Comparison of ENCODE assay signal across 20 mouse cellular contexts in the genomic region with DNA sequence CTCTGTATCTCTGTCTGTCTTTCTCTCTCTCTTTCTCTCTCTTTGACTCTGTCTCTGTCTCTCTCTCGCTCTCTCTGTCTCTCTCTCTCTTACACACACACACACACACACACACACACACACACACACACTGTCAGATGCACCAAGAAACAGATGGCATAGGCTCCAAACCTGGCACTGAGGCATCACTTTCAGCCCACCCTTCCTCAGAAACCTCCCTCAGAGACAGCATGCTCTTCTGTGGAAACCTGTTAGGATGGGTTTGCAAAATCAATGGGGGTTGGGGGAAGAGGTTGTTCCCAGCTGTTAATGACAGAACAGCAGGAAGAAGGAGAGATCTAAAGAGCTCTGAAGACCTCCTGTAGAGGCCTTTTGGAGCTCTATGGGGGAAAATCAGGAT. TPM values are rescaled to one million over a fixed set of nuclear protein-coding genes. Genes with fewer than 3 reads are reported as not detected.
DNase-seq lines count a peak whose midpoint lies in the region; ATAC-seq lines count a peak whose summit lies in the region.
"Had no signal": no experiment of that assay in that cellular context is flagged by ENCODE, and none has a peak within 500 bp of the region (broad histone marks: within the 10 kb centered on the region; RNA-seq: fewer than 3 reads in every experiment).

No protein-coding gene starts in this region.

- peak; percentile 17; the same call in 1 of the 2 replicates for ATAC-seq in hindbrain, embryonic 16.5 days
- no peak for ATAC-seq in hindbrain, embryonic 11.5 days (ENCODE audit: low FRiP score)
- ATAC-seq: CD4-positive, CD25-positive, alpha-beta regulatory T cell, adult 4 months; lung, postnatal 0 days had no signal

- intact Hi-C loops in left cerebral cortex, postnatal 36 days (cut with DNase I): no loop called here

- no peaks in the 10 kb centered on the region for H3K36me3 ChIP-seq in hindbrain, embryonic 16.5 days (ENCODE audit: control insufficient read depth, insufficient read depth, low read length)
- no peaks in the 10 kb centered on the region for H3K36me3 ChIP-seq in hindbrain, embryonic 11.5 days (ENCODE audit: control insufficient read depth, insufficient read depth, low read length)
- H3K36me3 ChIP-seq: embryonic facial prominence, embryonic 13.5 days; forebrain, embryonic 10.5 days; hindbrain, embryonic 13.5 days; midbrain, embryonic 10.5 days; neural tube, embryonic 15.5 days had no signal

- no peak overlapping the region for H3K9ac ChIP-seq in hindbrain, embryonic 16.5 days (ENCODE audit: low read depth, low read length)
- H3K9ac ChIP-seq in hindbrain, embryonic 11.5 days (ENCODE audit: low read depth, low read length): no peak overlapping the region
- H3K9ac ChIP-seq: embryonic facial prominence, embryonic 13.5 days; hindbrain, embryonic 13.5 days; neural tube, embryonic 15.5 days had no signal

- WGBS in hindbrain, embryonic 16.5 days: 100% methylated on average over 1 of the region's 1 CpGs
- 100% methylated on average over 1 of the region's 1 CpGs for WGBS in hindbrain, embryonic 11.5 days

- no peak overlapping the region for H3K4me2 ChIP-seq in hindbrain, embryonic 16.5 days (ENCODE audit: low read length)
- no peak overlapping the region for H3K4me2 ChIP-seq in hindbrain, embryonic 11.5 days (replicated peaks; ENCODE audit: low read depth, low read length)
- H3K4me2 ChIP-seq: embryonic facial prominence, embryonic 13.5 days; hindbrain, embryonic 13.5 days; neural tube, embryonic 15.5 days had no signal

- H3K4me3 ChIP-seq in hindbrain, embryonic 16.5 days (ENCODE audit: low read length): no peak overlapping the region
- no peak overlapping the region for H3K4me3 ChIP-seq in hindbrain, embryonic 11.5 days (ENCODE audit: low read depth, low read length)
- H3K4me3 ChIP-seq: embryonic facial prominence, embryonic 13.5 days; forebrain, embryonic 10.5 days; hindbrain, embryonic 13.5 days; midbrain, embryonic 10.5 days; neural tube, embryonic 15.5 days had no signal

- DNase-seq in hindbrain, embryonic 11.5 days (ENCODE audit: low spot score): no peak
- peak; percentile 76 for DNase-seq in ZHBTc4 (ENCODE audit: low read depth, low spot score)
- peak; percentile 40 for DNase-seq in layer of hippocampus, adult 9-10 months (ENCODE audit: low spot score)
- peak; percentile 44 to 50 for DNase-seq in left cerebral cortex, postnatal 36 days (ENCODE audit: low spot score in 2 of 2)
- no peak for DNase-seq in adrenal gland, adult (ENCODE audit: inconsistent age in 2 of 2, low spot score in 1 of 2)
- DNase-seq in testis, postnatal 14 days (ENCODE audit: low spot score): no peak
- DNase-seq: adrenal gland, adult 8-10 months; cerebellum, postnatal 36 days; gastrocnemius, postnatal 25 days; kidney, adult 2 months had no signal

- no peaks in the 10 kb centered on the region for H3K4me1 ChIP-seq in hindbrain, embryonic 16.5 days (ENCODE audit: control insufficient read depth, insufficient read depth, low read depth, low read length)
- no peaks in the 10 kb centered on the region for H3K4me1 ChIP-seq in hindbrain, embryonic 11.5 days (replicated peaks; ENCODE audit: control insufficient read depth, insufficient read depth, low read length)
- H3K4me1 ChIP-seq: embryonic facial prominence, embryonic 13.5 days; hindbrain, embryonic 13.5 days; midbrain, embryonic 10.5 days; neural tube, embryonic 15.5 days had no signal

- H3K27ac ChIP-seq in hindbrain, embryonic 16.5 days (ENCODE audit: low read depth, low read length): no peak overlapping the region
- no peak overlapping the region for H3K27ac ChIP-seq in hindbrain, embryonic 11.5 days (ENCODE audit: low read depth, low read length)
- H3K27ac ChIP-seq: embryonic facial prominence, embryonic 13.5 days; forebrain, embryonic 10.5 days; hindbrain, embryonic 13.5 days; midbrain, embryonic 10.5 days; neural tube, embryonic 15.5 days had no signal

- no peaks in the 10 kb centered on the region for H3K27me3 ChIP-seq in hindbrain, embryonic 16.5 days (replicated peaks; ENCODE audit: control insufficient read depth, insufficient read depth, low read length)
- no peaks in the 10 kb centered on the region for H3K27me3 ChIP-seq in hindbrain, embryonic 11.5 days (ENCODE audit: control insufficient read depth, insufficient read depth, low read length)
- H3K27me3 ChIP-seq: embryonic facial prominence, embryonic 13.5 days; hindbrain, embryonic 13.5 days; neural tube, embryonic 15.5 days had no signal

- H3K9me3 ChIP-seq in hindbrain, embryonic 16.5 days (ENCODE audit: control insufficient read depth, low read length): no peaks in the 10 kb centered on the region
- H3K9me3 ChIP-seq in hindbrain, embryonic 11.5 days (ENCODE audit: control insufficient read depth, low read length): no peaks in the 10 kb centered on the region
- H3K9me3 ChIP-seq: embryonic facial prominence, embryonic 13.5 days; forebrain, embryonic 10.5 days; hindbrain, embryonic 13.5 days; midbrain, embryonic 10.5 days; neural tube, embryonic 15.5 days had no signal

RNA-seq across cellular contexts. Expression of a gene that starts 27.7 kb away (rescaled TPM):
- 15.7 and 15.9 TPM in 2 replicates for polyA plus RNA-seq in hindbrain, embryonic 16.5 days (2015; fragmentation: Nextera tagmentation; extraction: Ambion mirVana)
- polyA plus RNA-seq in hindbrain, embryonic 11.5 days (2014; fragmentation: Nextera tagmentation; extraction: Ambion mirVana): 3.5 and 4.0 TPM in 2 replicates
- total RNA-seq in left cerebral cortex, postnatal 36 days (2021): 10 to 100 TPM; 15.1 to 20.1 TPM

RNA-seq across cellular contexts. Expression of a gene that starts 50.1 kb away (rescaled TPM):
- 1.9 and 2.0 TPM in 2 replicates for polyA plus RNA-seq in hindbrain, embryonic 16.5 days (2015; fragmentation: Nextera tagmentation; extraction: Ambion mirVana)
- polyA plus RNA-seq in hindbrain, embryonic 11.5 days (2014; fragmentation: Nextera tagmentation; extraction: Ambion mirVana): 0.06 and 0.36 TPM in 2 replicates
- total RNA-seq in left cerebral cortex, postnatal 36 days (2021): 1 to 10 TPM; 4.6 to 4.8 TPM
- total RNA-seq: liver, adult 2 months had no signal
- polyA plus RNA-seq: thymus, postnatal 0 days had no signal

Comparison
In these comparisons a context has a peak if more than half of its experiments do, and no peak if none do; other contexts are left out.
1. DNase-seq: peak in ZHBTc4 (single experiment), layer of hippocampus, adult 9-10 months (single experiment) and left cerebral cortex, postnatal 36 days (2 of 2); none in hindbrain, embryonic 11.5 days (single experiment), adrenal gland, adult (0 of 2) and testis, postnatal 14 days (single experiment).